Mouse (Mus musculus): ENCODE results near the gene Pou2f3. TPM values are rescaled to one million over a fixed set of nuclear protein-coding genes. Genes with fewer than 3 reads are reported as not detected.

The Pou2f3 gene
- polyA plus RNA-seq, 1 experiment: 0.13 TPM

GRCm38 (mm10) chr9:43076163-43076562 is 134.0 kb downstream of the Pou2f3 start:
- no peak for TF ChIP-seq CTCF (IDR thresholded peaks at IDR 0.05; ENCODE audit: extremely low read depth, insufficient read depth, low read length)
- no peak for TF ChIP-seq POLR2A (IDR thresholded peaks at IDR 0.05; ENCODE audit: extremely low read depth, insufficient read depth, low read length)
- H3K4me1 ChIP-seq (ENCODE audit: control insufficient read depth, insufficient read depth, low read length): peaks cover 2% of the 10 kb centered on the region

GRCm38 (mm10) chr9:43074611-43075010 is 135.6 kb downstream of the Pou2f3 start:
- no peak for TF ChIP-seq POLR2A (IDR thresholded peaks at IDR 0.05; ENCODE audit: extremely low read depth, insufficient read depth, low read length)
- no peak overlapping the region for H3K4me3 ChIP-seq (ENCODE audit: insufficient read depth, low read length)
- H3K27ac ChIP-seq (ENCODE audit: insufficient read depth, low read length): no peak overlapping the region
- peaks cover 2% of the 10 kb centered on the region for H3K4me1 ChIP-seq (ENCODE audit: control insufficient read depth, insufficient read depth, low read length)

More at GRCm38 (mm10) chr9:43076163-43076562, 134.0 kb downstream of the Pou2f3 start:
- Histone ChIP-seq H3K27ac (ENCODE audit: insufficient read depth, low read length) (no peak overlapping the region), H3K4me3 (ENCODE audit: insufficient read depth, low read length) (no peak overlapping the region)

Other genes with a start within 250 kb of the Pou2f3 start
- 63.4 and 63.6 TPM in 2 replicates for gene Arhgef12, start 103.1 kb downstream of the Pou2f3 start, polyA plus RNA-seq (2012; rRNA removed)
- gene Tmem136, start 93.8 kb downstream of the Pou2f3 start, polyA plus RNA-seq (2012; rRNA removed): 20.9 and 21.9 TPM in 2 replicates
- gene Oaf, start 29.5 kb upstream of the Pou2f3 start, polyA plus RNA-seq (2012; rRNA removed): 23.8 and 24.6 TPM in 2 replicates
- 0.17 and 0.19 TPM in 2 replicates for gene Trim29, start 100.5 kb upstream of the Pou2f3 start, polyA plus RNA-seq (2012; rRNA removed)